Mouse (Mus musculus): ENCODE results near the gene Intu. TPM values are rescaled to one million over a fixed set of nuclear protein-coding genes. Genes with fewer than 3 reads are reported as not detected.
A peak's percentile ranks its signal among the peaks of the same experiment; 100 is the strongest.

The Intu gene
- polyA plus RNA-seq, 1 experiment from 2014 or later: 2.3 TPM

DNA sequence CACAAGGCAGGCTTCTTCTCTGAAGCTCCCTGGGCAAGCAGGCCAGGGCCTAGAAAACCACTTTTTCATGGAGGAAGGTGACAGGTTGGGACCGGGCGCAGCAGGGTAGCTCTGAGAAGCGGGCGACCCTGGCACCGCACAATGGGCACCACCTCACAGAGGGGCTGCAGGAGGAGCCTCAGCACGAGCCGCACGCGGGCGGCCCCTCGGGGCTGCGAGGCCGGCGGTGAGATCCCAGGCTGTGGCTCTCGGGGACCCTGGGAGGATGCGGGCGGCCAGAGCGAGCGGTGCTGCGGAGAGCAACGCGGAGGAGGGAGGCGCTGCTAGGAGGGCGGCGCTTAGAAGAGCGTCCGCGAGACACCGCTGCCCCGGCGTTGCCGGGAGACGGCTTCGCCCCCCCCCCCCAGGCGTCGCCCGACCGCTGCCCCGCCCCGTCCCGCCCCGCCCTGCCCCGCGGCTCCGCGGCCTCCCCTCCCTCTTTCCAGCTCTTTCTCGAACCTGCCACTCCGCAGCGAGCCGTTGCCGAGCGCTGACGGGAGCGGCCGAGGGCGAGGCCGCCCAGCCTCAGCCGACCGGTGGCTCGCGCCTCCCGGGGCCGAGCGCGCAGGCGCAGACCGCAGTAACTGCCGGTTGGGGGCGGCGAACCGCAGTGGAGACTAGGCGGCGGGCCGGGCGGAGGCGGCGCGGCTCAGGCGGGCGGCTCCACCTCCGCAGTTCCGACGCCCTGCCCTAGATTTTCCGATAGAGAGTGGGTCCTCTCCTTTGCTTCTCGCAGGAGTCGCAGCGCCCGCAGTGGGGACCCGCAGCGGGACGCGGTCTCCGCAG is 214.0 kb downstream of the Intu start:
- WGBS: under 1% methylated on average over 45 of the region's 93 CpGs
- peak overlapping the region; percentile 72 for H3K4me3 ChIP-seq
- peak; percentile 91 for ATAC-seq (ENCODE audit: insufficient number of reproducible peaks, low FRiP score, low TSS enrichment, low read depth)

GRCm38 (mm10) chr3:40745661-40746547 is 214.8 kb downstream of the Intu start:
- H3K4me3 ChIP-seq: peak overlapping the region; percentile 72
- 6% methylated on average over 37 of the region's 37 CpGs for WGBS
- H3K9ac ChIP-seq: peak overlapping the region; percentile 58
- H3K27me3 ChIP-seq: peaks cover 5% of the 10 kb centered on the region
- ATAC-seq (ENCODE audit: insufficient number of reproducible peaks, low FRiP score, low TSS enrichment, low read depth): peak; percentile 45; the same call in 1 of the 2 replicates
- no peaks in the 10 kb centered on the region for H3K36me3 ChIP-seq
- peak overlapping the region; percentile 33; the same call in 1 of the 2 replicates for H3K27ac ChIP-seq
- H3K4me2 ChIP-seq: peak overlapping the region; percentile 99
- H3K9me3 ChIP-seq: no peaks in the 10 kb centered on the region
- peaks cover 17% of the 10 kb centered on the region for H3K4me1 ChIP-seq

More for the DNA sequence above, 214.0 kb downstream of the Intu start:
- Histone ChIP-seq H3K9ac (peak overlapping the region; percentile 58), H3K4me1 (peaks cover 17% of the 10 kb centered on the region), H3K9me3 (no peaks in the 10 kb centered on the region), H3K4me2 (peak overlapping the region; percentile 99), H3K27me3 (peaks cover 5% of the 10 kb centered on the region), H3K27ac (peak overlapping the region; percentile 33; the same call in 1 of the 2 replicates), H3K36me3 (no peaks in the 10 kb centered on the region)

Small RNA genes lying within 50 kb of the gene (microRNA-seq; reads per million reads assigned to microRNA genes)
- not detected for gene Gm23810

Other genes starting within 250 kb of the Intu start
- 0.36 and 0.52 TPM in 2 replicates for gene Slc25a31, start 177.6 kb downstream of the Intu start, polyA plus RNA-seq (2015; fragmentation: Nextera tagmentation; extraction: Ambion mirVana)
- gene Hspa4l, start 213.2 kb downstream of the Intu start, polyA plus RNA-seq (2015; fragmentation: Nextera tagmentation; extraction: Ambion mirVana): 5.3 and 7.0 TPM in 2 replicates

Data from limb, embryonic 15.5 days (tissue).